Mouse (Mus musculus): ENCODE data around the gene Rnf114. TPM values are rescaled to one million over a fixed set of nuclear protein-coding genes. Genes with fewer than 3 reads are reported as not detected.

Gene Rnf114
- polyA plus RNA-seq, 1 experiment from 2014 or later: 55.9 TPM

DNA sequence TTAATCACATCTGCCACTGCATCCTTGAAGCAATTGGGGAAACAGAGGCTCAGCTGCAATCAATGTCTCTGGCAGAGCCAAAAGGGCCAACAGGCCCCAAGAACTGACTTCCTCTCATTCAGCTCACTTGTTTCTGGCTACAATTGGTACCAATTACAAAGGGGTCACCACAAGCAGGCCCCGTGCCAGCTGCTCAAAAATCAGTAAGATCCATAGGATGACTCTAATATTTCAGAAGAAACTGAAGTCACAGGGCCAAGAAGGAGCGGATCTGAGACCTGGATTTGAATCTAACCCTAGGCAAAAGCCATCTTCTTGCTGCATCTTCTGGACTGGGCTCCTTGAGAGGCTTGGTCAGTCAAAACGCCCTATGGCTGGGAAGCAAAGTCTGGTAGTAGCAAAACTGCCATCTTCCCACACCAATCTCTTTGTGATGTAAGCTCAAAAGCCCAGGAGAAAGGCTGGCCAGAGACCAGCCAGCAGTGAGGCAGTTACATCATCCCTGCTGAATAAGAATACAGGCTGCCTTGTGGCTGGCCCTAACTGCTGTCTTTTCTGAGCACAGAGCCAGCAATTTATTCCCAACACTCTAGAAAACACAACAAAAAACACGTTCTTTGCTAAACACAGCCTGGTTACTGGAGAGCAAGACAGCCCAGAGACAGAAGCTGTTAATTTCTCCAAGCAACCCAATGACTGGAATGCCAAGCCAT, 1.5 kb upstream of the Rnf114 start:
- peak overlapping the region; percentile 94; the same call in 1 of the 2 replicates for H3K9ac ChIP-seq (ENCODE audit: low read depth, low read length)
- H3K27ac ChIP-seq (ENCODE audit: low read depth, low read length): no peak overlapping the region
- H3K4me2 ChIP-seq: peak overlapping the region; percentile 97
- H3K4me3 ChIP-seq (ENCODE audit: low read depth, low read length): peak overlapping the region; percentile 96; the same call in 1 of the 2 replicates
- ATAC-seq (replicated peaks; ENCODE audit: low FRiP score) (no peak), DNase-seq (ENCODE audit: low spot score) (no peak)
- H3K4me1 ChIP-seq (replicated peaks; ENCODE audit: control insufficient read depth, insufficient read depth, low read length): peaks cover 12% of the 10 kb centered on the region
- H3K9me3 ChIP-seq (ENCODE audit: control insufficient read depth, low read length): no peaks in the 10 kb centered on the region
- no peaks in the 10 kb centered on the region for H3K27me3 ChIP-seq (replicated peaks; ENCODE audit: control insufficient read depth, insufficient read depth, low read length)
- H3K36me3 ChIP-seq (ENCODE audit: control insufficient read depth, insufficient read depth, low read length): no peaks in the 10 kb centered on the region
- 81% methylated on average over 4 of the region's 4 CpGs for WGBS

DNA sequence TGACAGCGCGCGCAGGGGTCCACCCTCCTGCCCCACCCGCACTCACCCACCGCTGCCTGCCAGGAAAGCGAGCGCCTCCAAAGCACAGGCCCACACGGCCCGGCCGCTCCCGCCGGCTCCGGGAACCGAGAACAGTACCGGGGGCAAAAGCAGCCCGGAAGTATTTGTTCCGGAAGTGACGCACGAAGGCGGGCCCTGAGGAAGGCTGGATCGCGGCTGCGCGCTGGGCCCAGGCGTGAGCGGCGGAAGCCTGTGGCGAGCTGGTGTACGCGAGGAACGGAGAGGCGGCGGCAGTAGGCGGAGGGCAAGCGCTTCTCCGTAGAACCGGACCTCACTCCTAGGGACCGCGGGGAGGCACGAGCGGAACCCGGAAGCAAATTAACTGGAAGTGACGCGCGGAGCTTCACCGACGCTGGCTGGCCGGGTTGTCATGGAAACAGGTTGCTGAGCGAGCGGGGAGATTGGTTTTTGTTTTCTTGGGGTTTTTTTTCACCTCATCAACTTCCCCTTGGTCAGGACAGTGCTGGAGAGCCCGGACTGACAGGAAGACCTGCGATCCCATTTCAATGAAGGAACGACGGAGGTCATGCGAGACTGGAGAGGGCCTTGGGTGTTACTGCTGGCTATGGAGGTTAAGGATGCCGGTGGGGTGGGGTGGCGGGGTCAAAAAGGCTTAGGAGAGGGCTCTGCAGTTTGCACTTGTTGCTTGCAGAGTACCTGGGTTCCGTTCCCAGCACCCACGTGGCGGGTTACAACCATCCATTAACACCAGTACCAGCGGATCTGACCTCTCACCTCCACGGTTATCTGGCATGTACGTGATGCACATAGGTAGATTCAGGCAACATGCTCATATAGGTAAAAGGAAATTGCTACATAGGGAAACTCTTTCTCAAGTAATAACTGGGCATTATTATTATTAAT, 530 bp downstream of the Rnf114 start, which contains the start of gene Spata2:
Gene Spata2 (minus strand): TSS at position 175 of the 924 bp plus-strand sequence.
- ATAC-seq (replicated peaks; ENCODE audit: low FRiP score): peak; percentile 87
- 1% methylated on average over 63 of the region's 63 CpGs for WGBS
- DNase-seq (ENCODE audit: low spot score): peak; percentile 91
- Histone ChIP-seq H3K9me3 (ENCODE audit: control insufficient read depth, low read length) (no peaks in the 10 kb centered on the region), H3K9ac (ENCODE audit: low read depth, low read length) (peak within 1 kb of the TSS; percentile 94), H3K4me2 (peak within 1 kb of the TSS; percentile 97), H3K4me1 (replicated peaks; ENCODE audit: control insufficient read depth, insufficient read depth, low read length) (peaks cover 12% of the 10 kb centered on the region), H3K4me3 (ENCODE audit: low read depth, low read length) (peak within 1 kb of the TSS; percentile 96), H3K36me3 (ENCODE audit: control insufficient read depth, insufficient read depth, low read length) (no peaks in the 10 kb centered on the region), H3K27me3 (replicated peaks; ENCODE audit: control insufficient read depth, insufficient read depth, low read length) (no peaks in the 10 kb centered on the region), H3K27ac (ENCODE audit: low read depth, low read length) (peak within 1 kb of the TSS; percentile 90)

DNA sequence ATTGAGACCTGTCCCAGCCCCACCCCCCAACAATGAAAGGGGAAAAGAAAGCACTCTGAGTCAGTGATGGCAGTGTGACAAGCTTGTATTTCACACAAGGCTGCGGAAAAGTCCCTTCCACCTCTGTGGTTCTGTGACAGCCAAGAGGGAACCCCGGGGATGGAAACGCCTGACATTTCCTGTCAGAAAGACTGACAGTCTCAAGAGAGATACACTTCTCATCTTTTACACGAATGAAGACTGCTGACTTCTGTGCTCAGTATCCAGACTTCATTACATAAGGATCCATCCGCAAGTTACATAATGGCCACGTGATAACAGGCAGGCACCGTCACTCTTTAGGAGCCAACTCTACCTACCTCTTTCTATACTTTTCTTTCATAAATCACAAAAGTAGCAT, 4.0 kb downstream of the Rnf114 start:
- Histone ChIP-seq H3K9ac (ENCODE audit: low read depth, low read length) (no peak overlapping the region), H3K4me1 (replicated peaks; ENCODE audit: control insufficient read depth, insufficient read depth, low read length) (peaks cover 8% of the 10 kb centered on the region), H3K9me3 (ENCODE audit: control insufficient read depth, low read length) (no peaks in the 10 kb centered on the region), H3K4me2 (no peak overlapping the region), H3K4me3 (ENCODE audit: low read depth, low read length) (no peak overlapping the region), H3K27me3 (replicated peaks; ENCODE audit: control insufficient read depth, insufficient read depth, low read length) (no peaks in the 10 kb centered on the region), H3K27ac (ENCODE audit: low read depth, low read length) (no peak overlapping the region), H3K36me3 (ENCODE audit: control insufficient read depth, insufficient read depth, low read length) (no peaks in the 10 kb centered on the region)
- DNase-seq (ENCODE audit: low spot score) (no peak), ATAC-seq (replicated peaks; ENCODE audit: low FRiP score) (no peak)
- 74% methylated on average over 7 of the region's 7 CpGs for WGBS

DNA sequence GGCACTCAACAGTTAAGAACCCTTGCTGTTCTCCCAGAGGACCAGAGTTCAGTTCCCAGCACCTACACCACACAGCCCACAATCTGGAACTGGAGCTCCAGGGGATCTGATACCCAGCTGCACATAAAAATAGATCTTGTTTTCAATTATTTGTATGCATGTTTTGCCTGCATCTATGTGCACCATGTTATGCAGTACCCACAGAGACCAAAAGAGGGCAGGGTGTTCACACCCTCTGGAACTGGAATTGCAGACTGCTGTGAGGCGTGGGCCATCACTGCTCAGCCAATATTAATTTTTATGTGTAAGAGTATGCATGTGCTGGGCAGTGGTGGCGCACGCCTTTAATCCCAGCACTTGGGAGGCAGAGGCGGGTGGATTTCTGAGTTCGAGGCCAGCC, 4.8 kb downstream of the Rnf114 start:
- 67% methylated on average over 5 of the region's 5 CpGs for WGBS
- Histone ChIP-seq H3K4me1 (replicated peaks; ENCODE audit: control insufficient read depth, insufficient read depth, low read length) (0 out of 2 replicates have a peak, but pooled peaks cover 3% of the 10 kb centered on the region), H3K4me2 (no peak overlapping the region), H3K27ac (ENCODE audit: low read depth, low read length) (no peak overlapping the region), H3K27me3 (replicated peaks; ENCODE audit: control insufficient read depth, insufficient read depth, low read length) (no peaks in the 10 kb centered on the region), H3K9ac (ENCODE audit: low read depth, low read length) (no peak overlapping the region), H3K9me3 (ENCODE audit: control insufficient read depth, low read length) (no peaks in the 10 kb centered on the region), H3K4me3 (ENCODE audit: low read depth, low read length) (no peak overlapping the region), H3K36me3 (ENCODE audit: control insufficient read depth, insufficient read depth, low read length) (no peaks in the 10 kb centered on the region)
- DNase-seq (ENCODE audit: low spot score) (no peak), ATAC-seq (replicated peaks; ENCODE audit: low FRiP score) (no peak)

DNA sequence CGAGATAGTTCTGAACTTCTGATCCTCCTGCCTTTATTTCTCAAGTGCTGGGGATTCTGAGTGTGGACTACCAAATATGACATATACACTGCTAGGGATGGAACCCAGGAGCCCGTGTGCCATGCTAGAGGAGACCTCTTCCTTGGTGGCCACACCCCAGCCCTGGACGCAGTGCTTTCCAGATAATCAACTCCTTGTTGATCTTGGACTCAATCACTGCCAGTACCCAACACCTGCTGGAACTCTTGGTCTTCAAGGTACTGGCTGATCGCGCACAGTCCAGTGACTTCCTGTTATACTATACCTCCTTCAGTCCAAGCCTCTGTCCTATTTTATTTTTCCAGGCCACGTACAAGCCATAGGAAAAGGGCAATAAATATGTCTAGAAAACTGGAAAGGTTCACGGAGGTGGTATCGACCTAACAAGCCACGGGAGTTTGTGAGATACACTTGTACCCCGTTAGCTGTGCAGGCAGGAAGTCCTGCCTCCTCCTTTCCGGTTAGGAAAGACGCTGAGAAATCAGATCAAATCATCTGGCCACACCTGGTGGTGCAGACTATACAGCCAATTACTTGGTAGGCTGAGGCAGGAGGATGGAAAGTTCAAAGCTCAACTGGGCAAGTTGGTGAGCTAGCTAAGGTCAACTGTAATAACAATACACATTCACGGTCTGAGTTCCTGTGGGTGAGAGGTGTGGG, 10.3 kb downstream of the Rnf114 start:
- ATAC-seq (replicated peaks; ENCODE audit: low FRiP score): peak; percentile 45
- no peak for DNase-seq (ENCODE audit: low spot score)
- Histone ChIP-seq H3K4me3 (ENCODE audit: low read depth, low read length) (peak overlapping the region; percentile 92), H3K4me1 (replicated peaks; ENCODE audit: control insufficient read depth, insufficient read depth, low read length) (peaks cover 32% of the 10 kb centered on the region), H3K9ac (ENCODE audit: low read depth, low read length) (peak overlapping the region; percentile 89), H3K36me3 (ENCODE audit: control insufficient read depth, insufficient read depth, low read length) (peaks cover 7% of the 10 kb centered on the region; the same call in 1 of the 2 replicates), H3K27ac (ENCODE audit: low read depth, low read length) (peak overlapping the region; percentile 71; the same call in 1 of the 2 replicates), H3K9me3 (ENCODE audit: control insufficient read depth, low read length) (no peaks in the 10 kb centered on the region), H3K4me2 (peak overlapping the region; percentile 92), H3K27me3 (replicated peaks; ENCODE audit: control insufficient read depth, insufficient read depth, low read length) (no peaks in the 10 kb centered on the region)
- 36% methylated on average over 13 of the region's 13 CpGs for WGBS

DNA sequence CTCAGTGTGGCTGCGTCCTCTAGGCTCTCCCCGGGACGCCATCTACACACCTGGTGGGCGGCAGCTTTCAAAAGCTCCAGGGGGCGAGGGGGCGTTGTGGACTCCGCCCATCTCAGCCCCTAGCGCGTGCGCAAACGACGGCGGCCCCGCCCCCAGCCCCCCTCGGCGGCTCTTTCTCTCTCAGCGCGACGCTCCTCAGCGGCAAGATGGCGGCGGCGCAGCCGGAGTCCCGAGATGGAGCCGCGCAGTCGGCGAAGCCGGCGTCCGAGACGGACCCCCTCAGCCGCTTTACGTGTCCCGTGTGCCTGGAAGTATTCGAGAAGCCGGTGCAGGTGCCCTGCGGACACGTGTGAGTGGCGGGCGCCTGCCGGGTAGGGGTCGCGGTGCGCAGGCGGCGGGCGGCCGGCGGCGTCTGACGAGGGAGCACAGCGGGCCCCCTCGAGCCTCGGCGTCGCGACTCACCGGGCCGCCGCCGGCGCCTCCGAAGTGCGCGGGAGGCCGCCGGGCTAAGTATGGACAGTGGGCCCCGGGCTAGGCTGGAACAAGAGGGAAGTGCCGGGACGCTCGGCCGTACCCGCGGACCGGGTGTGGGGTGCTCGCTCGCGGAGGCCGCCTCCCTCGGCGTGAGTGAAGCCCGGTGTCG, 10.9 kb downstream of the Rnf114 start:
- ATAC-seq (replicated peaks; ENCODE audit: low FRiP score) (peak; percentile 78), DNase-seq (ENCODE audit: low spot score) (peak; percentile 86)
- H3K27ac ChIP-seq (ENCODE audit: low read depth, low read length): peak overlapping the region; percentile 71; the same call in 1 of the 2 replicates
- peak overlapping the region; percentile 89 for H3K9ac ChIP-seq (ENCODE audit: low read depth, low read length)
- H3K36me3 ChIP-seq (ENCODE audit: control insufficient read depth, insufficient read depth, low read length): peaks cover 10% of the 10 kb centered on the region; the same call in 1 of the 2 replicates
- peak overlapping the region; percentile 92 for H3K4me2 ChIP-seq
- WGBS: under 1% methylated on average over 85 of the region's 85 CpGs
- H3K4me1 ChIP-seq (replicated peaks; ENCODE audit: control insufficient read depth, insufficient read depth, low read length): peaks cover 32% of the 10 kb centered on the region
- H3K9me3 ChIP-seq (ENCODE audit: control insufficient read depth, low read length): no peaks in the 10 kb centered on the region
- H3K4me3 ChIP-seq (ENCODE audit: low read depth, low read length): peak overlapping the region; percentile 92
- H3K27me3 ChIP-seq (replicated peaks; ENCODE audit: control insufficient read depth, insufficient read depth, low read length): no peaks in the 10 kb centered on the region

DNA sequence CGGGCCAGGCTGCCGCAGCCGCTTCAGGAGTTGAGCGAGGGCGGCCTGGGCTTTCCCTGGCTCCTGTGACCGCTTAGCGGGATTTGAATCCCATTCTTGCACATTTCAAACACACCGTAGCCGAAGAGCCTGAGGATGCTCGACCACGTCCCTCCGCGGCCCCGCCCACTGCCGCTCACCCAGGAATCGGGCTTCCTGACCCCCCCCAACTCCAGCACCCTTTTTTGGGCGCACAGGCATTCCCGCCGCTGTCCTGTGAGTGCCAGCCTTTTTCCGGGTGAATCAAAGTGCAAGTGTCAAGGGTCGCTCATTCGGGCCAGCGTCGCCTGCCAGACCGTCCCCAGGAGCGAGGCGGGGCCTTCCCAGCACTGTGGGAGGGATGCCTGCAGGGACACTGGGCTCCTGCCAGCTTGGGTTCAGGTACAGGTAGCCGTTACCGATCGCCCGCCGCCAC, 11.5 kb downstream of the Rnf114 start:
- ATAC-seq (replicated peaks; ENCODE audit: low FRiP score) (peak; percentile 21), DNase-seq (ENCODE audit: low spot score) (peak; percentile 58)
- Histone ChIP-seq H3K9ac (ENCODE audit: low read depth, low read length) (peak overlapping the region; percentile 89), H3K4me3 (ENCODE audit: low read depth, low read length) (peak overlapping the region; percentile 92), H3K4me2 (peak overlapping the region; percentile 92), H3K36me3 (ENCODE audit: control insufficient read depth, insufficient read depth, low read length) (peaks cover 10% of the 10 kb centered on the region; the same call in 1 of the 2 replicates), H3K4me1 (replicated peaks; ENCODE audit: control insufficient read depth, insufficient read depth, low read length) (peaks cover 32% of the 10 kb centered on the region), H3K27me3 (replicated peaks; ENCODE audit: control insufficient read depth, insufficient read depth, low read length) (no peaks in the 10 kb centered on the region), H3K27ac (ENCODE audit: low read depth, low read length) (0 out of 2 replicates have a peak overlapping the region, but pooled peaks have one; percentile 71), H3K9me3 (ENCODE audit: control insufficient read depth, low read length) (no peaks in the 10 kb centered on the region)
- WGBS: 2% methylated on average over 32 of the region's 32 CpGs

Measured in liver, embryonic 11.5 days (tissue).